Mouse (Mus musculus) forebrain, embryonic 11.5 days (tissue): ENCODE results near the gene Slc39a9. TPM values are rescaled to one million over a fixed set of nuclear protein-coding genes. Genes with fewer than 3 reads are reported as not detected.

Experiments
- ATAC-seq: fragments of 200-750 bp; cut with Nextera tagmentation; replicated peaks from 2 replicates; pipeline ENCODE4 v1.8.0; 2017; ENCODE audit warnings: moderate TSS enrichment; ENCODE audit not compliant: low FRiP score
- DNase-seq: peaks from one replicate; pipeline ENCODE4 v3.0.0-alpha.2; 2017; ENCODE audit warnings: low spot score
- H3K27ac ChIP-seq: fragments of 300-500 bp; sonication (generic); 2 replicates; pipeline ENCODE4 v1.5.1; 2014; ENCODE audit warnings: low read depth, low read length
- H3K27me3 ChIP-seq: fragments of 300-500 bp; sonication (generic); 2 replicates; pipeline ENCODE4 v1.6.1; 2014; ENCODE audit warnings: mild to moderate bottlenecking, low read length, mixed read lengths; ENCODE audit not compliant: control insufficient read depth, insufficient read depth
- H3K36me3 ChIP-seq: fragments of 300-500 bp; sonication (generic); 2 replicates; pipeline ENCODE4 v1.6.1; 2014; ENCODE audit warnings: mild to moderate bottlenecking, low read length, moderate library complexity, mixed read lengths; ENCODE audit not compliant: control insufficient read depth, insufficient read depth
- H3K4me1 ChIP-seq: fragments of 300-500 bp; sonication (generic); replicated peaks from 2 replicates; pipeline ENCODE4 v1.6.1; 2014; ENCODE audit warnings: low read length, mixed read lengths; ENCODE audit not compliant: control insufficient read depth, insufficient read depth
- H3K4me2 ChIP-seq: fragments of 300-500 bp; sonication (generic); 2 replicates; pipeline ENCODE4 v1.6.1; 2014; ENCODE audit warnings: low read depth, mild to moderate bottlenecking, low read length, moderate library complexity, mixed read lengths; ENCODE audit not compliant: severe bottlenecking
- H3K4me3 ChIP-seq: fragments of 300-500 bp; sonication (generic); 2 replicates; pipeline ENCODE4 v1.5.1; 2014; ENCODE audit warnings: low read depth, low read length
- H3K9ac ChIP-seq: fragments of 300-500 bp; sonication (generic); 2 replicates; pipeline ENCODE4 v1.6.1; 2014; ENCODE audit warnings: low read length
- H3K9me3 ChIP-seq: fragments of 300-500 bp; sonication (generic); 2 replicates; pipeline ENCODE4 v1.6.1; 2016; ENCODE audit warnings: low read length, mixed read lengths; ENCODE audit not compliant: control insufficient read depth
- WGBS: fragments of 180-500 bp; shearing (Covaris S2); extraction: QIAGEN DNeasy Blood & Tissue Kit; methylation state at CpG from one replicate; pipeline ENCODE4 v1.1.7; 2014; 5-methylcytosine and 5-hydroxymethylcytosine counted together
- polyA plus RNA-seq: library from polyadenylated mRNA; unstranded; fragments of >200 nt; fragmentation: Nextera tagmentation; extraction: Ambion mirVana; gene quantifications from 2 replicates; pipeline ENCODE4 v1.2.1, GENCODE M21; 2014

Gene Slc39a9
- polyA plus RNA-seq = 29.9 and 33.1 TPM in 2 replicates

DNA sequence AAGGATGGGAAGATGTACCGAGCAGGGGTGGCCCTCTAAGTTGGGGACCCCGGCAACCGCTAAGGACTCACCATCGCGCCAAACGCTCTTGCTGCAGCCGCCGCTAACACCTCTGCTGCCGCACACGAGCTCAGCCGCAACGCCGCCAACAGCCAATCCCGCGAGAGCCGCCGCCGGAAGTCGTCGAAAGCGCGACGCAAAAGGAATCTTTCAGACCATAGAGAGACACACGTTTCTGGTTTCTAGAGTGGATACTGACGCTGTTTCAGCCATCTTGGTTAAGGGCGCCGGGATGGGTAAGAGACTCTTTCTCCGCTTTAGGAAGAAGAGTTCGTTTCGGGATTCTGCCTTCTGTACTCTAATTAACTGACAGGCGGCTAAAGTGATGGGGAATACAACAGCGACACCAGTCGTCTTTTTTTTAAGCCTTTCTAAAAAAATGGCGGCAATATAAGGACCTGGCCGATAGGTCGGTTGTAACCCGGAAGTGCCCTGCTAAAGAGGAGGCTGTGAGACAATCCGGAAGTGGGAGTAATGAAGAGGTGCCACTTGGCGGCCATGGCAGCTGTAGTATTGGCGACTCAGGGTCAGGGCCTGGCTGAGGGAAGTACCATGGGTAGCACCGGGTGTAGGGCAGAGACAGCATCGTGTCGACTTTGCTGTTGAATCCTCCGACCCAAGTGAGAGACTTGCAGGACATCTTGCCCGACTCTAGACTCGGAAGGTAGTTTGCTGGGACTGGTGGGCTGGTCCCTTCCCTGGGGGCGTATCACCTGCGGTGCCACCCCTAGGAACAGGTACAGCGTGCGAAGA lies at the start of gene Slc39a9, which contains the start of gene Erh:
Slc39a9 (plus strand) TSS at position 191 of the 813 bp plus-strand sequence.
Erh (minus strand) TSS at position 649 of the 813 bp plus-strand sequence.
- no peaks in the 10 kb centered on the region for H3K9me3 ChIP-seq
- H3K36me3 ChIP-seq = peaks cover 16% of the 10 kb centered on the region
- no peaks in the 10 kb centered on the region for H3K27me3 ChIP-seq
- DNase-seq (peak; percentile 94), ATAC-seq (peak; percentile 98)
- no peaks in the 10 kb centered on the region; the same call in 1 of the 2 replicates for H3K4me1 ChIP-seq
- WGBS = under 1% methylated on average over 49 of the region's 50 CpGs
- peak within 1 kb of the TSS; percentile 73 for H3K27ac ChIP-seq
- peak within 1 kb of the TSS; percentile 93 for H3K9ac ChIP-seq
- H3K4me2 ChIP-seq = peak within 1 kb of the TSS; percentile 89
- peak within 1 kb of the TSS; percentile 79 for H3K4me3 ChIP-seq

DNA sequence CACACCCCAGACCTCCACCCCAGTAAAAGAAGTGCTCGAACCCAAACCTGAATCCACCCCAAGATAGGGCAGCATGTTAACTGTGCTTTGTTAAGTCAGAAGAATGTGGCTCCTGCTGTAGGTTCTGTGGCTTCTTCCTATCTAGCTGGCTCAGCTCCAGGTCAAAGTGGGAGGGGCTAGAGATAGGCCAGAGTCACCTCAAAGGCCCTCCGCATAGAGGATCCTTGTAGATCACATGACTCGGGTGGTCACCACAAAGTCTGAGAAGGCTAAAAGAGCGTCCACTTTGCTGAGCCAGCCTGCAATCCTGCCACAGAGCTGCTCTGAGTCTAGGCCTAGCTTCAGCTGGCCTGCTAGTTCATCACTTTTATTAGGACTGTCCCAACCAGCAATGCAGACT lies 49.5 kb upstream of the Slc39a9 start:
- Histone ChIP-seq H3K4me2 (no peak overlapping the region), H3K4me1 (no peaks in the 10 kb centered on the region), H3K9me3 (no peaks in the 10 kb centered on the region), H3K27me3 (no peaks in the 10 kb centered on the region), H3K27ac (no peak overlapping the region), H3K4me3 (no peak overlapping the region), H3K36me3 (peaks cover 6% of the 10 kb centered on the region; the same call in 1 of the 2 replicates), H3K9ac (no peak overlapping the region)
- DNase-seq = no peak
- WGBS = 91% methylated on average over 4 of the region's 4 CpGs
- ATAC-seq = no peak

DNA sequence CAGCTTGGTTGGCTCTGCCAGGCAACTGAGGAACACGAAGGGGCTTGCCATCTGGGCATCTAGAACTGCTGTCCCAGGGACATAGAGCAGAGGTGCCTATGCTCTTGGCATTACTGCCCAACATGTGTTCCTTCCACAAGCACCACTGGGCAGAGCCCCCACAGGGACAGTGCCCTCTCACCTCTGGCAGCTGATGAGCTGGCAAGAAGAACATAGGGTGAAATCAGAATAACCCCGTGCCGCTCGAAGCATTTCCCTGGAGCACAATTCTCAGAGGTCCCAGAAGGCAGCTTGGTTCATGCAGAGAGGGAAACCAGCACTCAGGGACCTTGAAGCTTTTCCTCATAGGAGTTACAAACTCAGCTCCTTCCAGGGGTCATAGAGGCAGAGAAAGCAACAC lies 48.9 kb upstream of the Slc39a9 start:
- Histone ChIP-seq H3K4me3 (no peak overlapping the region), H3K4me2 (no peak overlapping the region), H3K27me3 (no peaks in the 10 kb centered on the region), H3K36me3 (peaks cover 4% of the 10 kb centered on the region; the same call in 1 of the 2 replicates), H3K4me1 (no peaks in the 10 kb centered on the region), H3K9me3 (no peaks in the 10 kb centered on the region), H3K27ac (no peak overlapping the region), H3K9ac (no peak overlapping the region)
- WGBS = 94% methylated on average over 4 of the region's 4 CpGs
- no peak for DNase-seq
- no peak for ATAC-seq

DNA sequence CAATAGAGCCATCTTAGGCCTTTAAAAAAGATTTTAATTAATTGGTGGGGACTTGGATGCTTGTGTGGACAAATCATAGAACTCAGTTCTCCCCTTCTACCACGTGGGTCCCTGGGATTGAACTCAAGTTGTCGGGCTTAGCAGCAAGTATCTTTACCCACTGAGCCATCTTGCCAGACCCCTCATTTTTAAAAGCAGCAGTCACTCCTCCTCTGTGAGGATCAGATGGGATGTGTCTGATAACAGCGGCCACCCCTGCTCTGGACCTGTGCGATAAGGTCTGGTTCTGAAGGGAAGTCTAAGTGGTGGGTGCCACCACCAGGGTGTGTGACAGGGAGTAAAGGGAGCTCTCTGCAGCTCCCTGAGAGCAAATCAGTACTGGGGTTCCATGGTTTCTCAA lies 48.1 kb upstream of the Slc39a9 start:
- Histone ChIP-seq H3K9me3 (no peaks in the 10 kb centered on the region), H3K36me3 (no peaks in the 10 kb centered on the region; the same call in 1 of the 2 replicates)
- WGBS = 94% methylated on average over 4 of the region's 4 CpGs

DNA sequence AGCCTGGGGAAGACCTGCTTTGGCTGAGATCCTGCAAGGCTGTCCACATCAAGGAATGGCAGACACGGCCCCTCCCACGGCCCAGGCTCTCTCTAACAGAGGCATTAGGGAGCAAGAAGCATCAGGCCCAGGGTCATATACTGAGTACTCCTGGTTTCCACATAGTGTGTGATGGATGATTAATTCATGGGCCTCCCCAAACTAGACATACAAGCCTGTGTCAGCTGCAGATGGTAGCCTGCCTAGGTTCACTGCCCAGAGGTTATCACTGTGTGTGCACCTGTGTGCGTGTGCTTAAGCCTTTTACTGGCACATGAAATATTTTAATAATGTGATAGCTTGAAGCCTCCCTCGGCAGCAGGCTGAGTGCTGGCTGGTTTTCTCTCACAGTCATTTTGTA lies 47.7 kb upstream of the Slc39a9 start:
- WGBS = 85% methylated on average over 4 of the region's 4 CpGs
- Histone ChIP-seq H3K9me3 (no peaks in the 10 kb centered on the region), H3K4me3 (no peak overlapping the region), H3K27ac (no peak overlapping the region), H3K4me2 (no peak overlapping the region), H3K36me3 (no peaks in the 10 kb centered on the region; the same call in 1 of the 2 replicates), H3K27me3 (no peaks in the 10 kb centered on the region), H3K9ac (no peak overlapping the region), H3K4me1 (no peaks in the 10 kb centered on the region)
- no peak for ATAC-seq
- DNase-seq = no peak

More for the DNA sequence above, 48.1 kb upstream of the Slc39a9 start:
- ATAC-seq (no peak), DNase-seq (no peak)
- Histone ChIP-seq H3K27me3 (no peaks in the 10 kb centered on the region), H3K4me2 (no peak overlapping the region), H3K4me3 (no peak overlapping the region), H3K27ac (no peak overlapping the region), H3K4me1 (no peaks in the 10 kb centered on the region), H3K9ac (no peak overlapping the region)

DNA sequence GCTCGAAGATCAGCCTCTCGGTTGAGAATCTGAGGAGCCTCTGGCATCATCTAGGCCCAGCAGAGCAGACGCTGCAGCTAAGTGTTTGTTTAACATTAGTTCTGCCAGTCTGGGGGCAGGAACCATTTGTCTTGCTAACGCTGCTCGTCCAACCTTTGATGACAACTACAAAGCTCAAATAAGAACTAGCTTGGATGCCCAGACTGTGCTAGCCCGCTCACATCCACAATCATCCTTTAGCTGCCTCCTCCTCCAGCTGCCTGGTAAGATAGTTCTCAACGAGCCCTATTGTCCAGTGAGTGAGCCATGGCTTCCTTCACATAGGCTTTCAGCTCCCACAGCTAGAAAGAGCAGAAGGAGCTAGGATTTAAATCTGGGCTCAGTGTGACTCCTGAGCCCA lies 45.4 kb upstream of the Slc39a9 start:
- no peaks in the 10 kb centered on the region; the same call in 1 of the 2 replicates for H3K36me3 ChIP-seq
- 55% methylated on average over 7 of the region's 7 CpGs for WGBS
- H3K9ac ChIP-seq = no peak overlapping the region
- H3K27ac ChIP-seq = no peak overlapping the region
- no peak for ATAC-seq
- H3K9me3 ChIP-seq = no peaks in the 10 kb centered on the region
- H3K4me1 ChIP-seq = no peaks in the 10 kb centered on the region
- DNase-seq = no peak
- H3K27me3 ChIP-seq = no peaks in the 10 kb centered on the region
- no peak overlapping the region for H3K4me2 ChIP-seq
- no peak overlapping the region for H3K4me3 ChIP-seq

DNA sequence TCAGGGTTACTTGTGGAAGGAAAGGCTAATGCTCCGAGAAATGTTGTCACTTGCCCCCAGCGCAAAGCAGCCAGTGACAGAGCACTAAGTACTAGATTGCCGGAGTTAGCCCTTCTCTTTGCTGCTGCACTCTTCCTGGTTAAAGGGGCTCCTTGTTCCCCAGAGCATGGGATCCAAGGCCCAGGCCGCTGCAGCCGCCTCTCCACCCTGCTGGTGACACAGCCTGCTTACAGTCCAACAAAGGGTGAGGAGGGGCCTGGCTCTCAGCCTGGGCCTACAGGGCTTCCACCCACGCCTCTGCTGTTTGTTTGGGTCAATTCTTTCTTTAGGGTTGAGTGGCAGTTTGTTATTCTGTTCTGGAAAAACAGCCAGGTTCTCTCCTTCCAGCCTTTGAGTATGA lies 44.9 kb upstream of the Slc39a9 start:
- no peaks in the 10 kb centered on the region for H3K9me3 ChIP-seq
- DNase-seq (no peak), ATAC-seq (no peak)
- H3K27ac ChIP-seq = no peak overlapping the region
- H3K4me2 ChIP-seq = no peak overlapping the region
- H3K9ac ChIP-seq = no peak overlapping the region
- H3K4me3 ChIP-seq = no peak overlapping the region
- WGBS = 51% methylated on average over 6 of the region's 6 CpGs
- no peaks in the 10 kb centered on the region; the same call in 1 of the 2 replicates for H3K36me3 ChIP-seq
- no peaks in the 10 kb centered on the region for H3K27me3 ChIP-seq
- no peaks in the 10 kb centered on the region for H3K4me1 ChIP-seq

DNA sequence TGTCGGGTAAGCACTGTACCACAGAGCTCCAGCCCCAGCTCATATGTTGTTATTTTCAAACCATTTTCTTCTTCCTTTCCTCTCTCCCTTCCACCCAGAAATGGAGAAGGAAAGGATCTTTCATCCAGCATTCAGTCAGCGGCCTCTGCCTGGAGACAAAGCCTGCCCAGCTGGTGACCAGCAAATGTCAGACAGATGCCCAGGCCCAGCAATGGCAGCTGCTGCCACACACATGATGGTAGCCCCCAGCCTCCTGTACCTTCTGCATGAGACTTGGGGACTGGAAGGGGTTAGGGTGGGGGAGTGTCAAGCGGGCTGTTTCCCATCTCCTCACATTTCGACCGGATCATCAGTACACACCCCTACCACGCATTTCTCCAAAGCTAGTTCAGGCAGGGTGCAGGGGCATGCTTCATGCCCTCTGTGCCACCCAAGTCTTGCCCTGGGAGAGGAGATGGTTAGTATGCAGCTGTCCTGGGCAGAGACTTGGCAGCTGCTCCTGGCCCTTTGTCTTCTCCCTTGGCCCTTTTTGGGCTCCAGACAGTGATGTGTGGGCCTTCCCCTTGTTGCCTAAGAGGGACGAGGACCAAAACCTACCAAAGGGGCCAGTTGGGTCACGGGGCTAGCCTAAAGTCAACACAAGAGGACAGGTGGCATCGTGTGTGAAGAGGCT lies 42.0 kb upstream of the Slc39a9 start:
- 86% methylated on average over 9 of the region's 9 CpGs for WGBS
- H3K27me3 ChIP-seq = no peaks in the 10 kb centered on the region
- no peak overlapping the region for H3K27ac ChIP-seq
- no peak overlapping the region for H3K9ac ChIP-seq
- ATAC-seq (no peak), DNase-seq (no peak)
- H3K4me2 ChIP-seq = no peak overlapping the region
- H3K4me3 ChIP-seq = no peak overlapping the region
- no peaks in the 10 kb centered on the region for H3K4me1 ChIP-seq
- H3K36me3 ChIP-seq = no peaks in the 10 kb centered on the region; the same call in 1 of the 2 replicates
- no peaks in the 10 kb centered on the region for H3K9me3 ChIP-seq
